Mouse (Mus musculus) cerebellum, adult 11-12 months (tissue): ENCODE results near the gene Rundc1.
"Not testable (repeated sequence)": the region's sequence is repeated elsewhere in the genome, so short reads cannot be mapped to it uniquely, and the experiment has no call there.

Experiments
- DNase-seq: peaks from one replicate; pipeline ENCODE4 v3.0.0; 2022

Gene Rundc1

GRCm38 (mm10) chr11:101467477-101468262 is 42.8 kb downstream of the Rundc1 start:
- peak; percentile 64 for DNase-seq

- no peak for DNase-seq
Measured at GRCm38 (mm10) chr11:101468263-101468688, 43.4 kb downstream of the Rundc1 start.

- DNase-seq, result no peak
Measured at GRCm38 (mm10) chr11:101468731-101469130, 43.8 kb downstream of the Rundc1 start.

- no peak for DNase-seq
Measured at GRCm38 (mm10) chr11:101469155-101469554, 44.3 kb downstream of the Rundc1 start.

GRCm38 (mm10) chr11:101470206-101470605 is 45.3 kb downstream of the Rundc1 start:
- DNase-seq, result no peak

DNA sequence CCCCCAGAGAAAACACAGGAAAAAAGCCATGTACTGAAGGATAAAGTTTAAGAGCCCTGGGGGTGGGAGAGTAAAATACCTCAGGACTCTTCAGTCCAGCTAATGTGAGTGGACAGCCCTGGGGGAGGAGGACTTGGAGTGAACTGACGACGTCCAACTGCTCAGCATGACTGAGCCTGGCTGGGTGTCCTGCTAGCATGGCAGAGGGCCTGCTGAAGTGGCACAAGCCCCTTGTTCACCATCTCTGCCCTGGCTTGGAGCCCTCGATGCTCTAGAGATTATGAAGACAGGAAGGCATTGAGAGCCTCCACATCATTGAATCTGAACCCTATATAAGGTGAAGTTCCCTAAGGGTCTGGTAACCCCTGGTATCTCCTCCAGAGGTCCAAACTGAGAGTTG is 47.0 kb downstream of the Rundc1 start:
- no peak for DNase-seq

DNA sequence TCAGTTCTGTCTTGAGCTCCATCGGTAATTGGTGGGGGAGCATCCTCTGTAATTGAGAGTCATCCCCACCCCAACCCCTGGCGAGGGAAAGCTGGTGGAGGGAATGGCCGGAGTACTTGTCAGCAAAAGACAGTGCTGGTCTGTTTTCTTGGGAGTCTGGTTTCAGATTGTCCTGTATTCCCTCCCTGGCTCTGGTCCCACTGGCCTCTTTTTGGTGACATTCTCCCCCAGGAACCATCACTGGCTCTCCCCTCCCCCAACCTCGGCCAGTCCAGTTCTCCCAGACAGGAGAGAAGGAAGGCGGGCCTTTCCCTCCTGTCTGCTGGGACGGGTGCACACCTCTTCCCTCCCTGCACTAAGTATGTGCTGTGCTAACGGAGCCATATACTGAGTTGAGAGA is 47.5 kb downstream of the Rundc1 start:
- DNase-seq, result peak; percentile 41

- not testable (repeated sequence) for DNase-seq
Measured at GRCm38 (mm10) chr11:101473686-101474085, 48.8 kb downstream of the Rundc1 start.

DNA sequence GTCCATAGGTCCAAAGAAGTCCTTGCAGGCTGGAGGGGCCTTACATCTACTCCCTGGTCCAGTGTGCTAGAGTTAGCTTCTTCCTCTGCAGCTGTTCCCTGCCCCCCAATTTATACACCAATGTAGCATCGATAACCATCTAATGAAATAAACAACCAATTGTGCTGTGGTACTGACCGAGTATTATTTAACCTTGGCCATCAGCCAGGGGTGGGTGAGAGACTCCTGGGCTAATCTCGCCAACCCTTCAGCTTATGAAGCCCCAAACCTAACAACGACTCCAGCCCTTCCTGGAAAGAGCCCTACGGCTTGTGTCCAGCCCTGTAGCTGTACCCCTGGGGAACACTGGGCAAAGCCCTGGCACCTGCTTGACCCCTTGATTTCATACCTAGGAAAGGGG is 49.4 kb downstream of the Rundc1 start:
- no peak for DNase-seq

- not testable (repeated sequence) for DNase-seq
Measured at GRCm38 (mm10) chr11:101476361-101476760, 51.5 kb downstream of the Rundc1 start.

GRCm38 (mm10) chr11:101477194-101477551 is 52.3 kb downstream of the Rundc1 start:
- no peak for DNase-seq

- no peak for DNase-seq
Measured at GRCm38 (mm10) chr11:101477552-101478211, 52.8 kb downstream of the Rundc1 start.

GRCm38 (mm10) chr11:101479171-101479635 is 54.3 kb downstream of the Rundc1 start:
- no peak for DNase-seq

- no peak for DNase-seq
Measured at GRCm38 (mm10) chr11:101480912-101481311, 56.0 kb downstream of the Rundc1 start.

- no peak for DNase-seq
Measured at GRCm38 (mm10) chr11:101483804-101484203, 58.9 kb downstream of the Rundc1 start.

DNA sequence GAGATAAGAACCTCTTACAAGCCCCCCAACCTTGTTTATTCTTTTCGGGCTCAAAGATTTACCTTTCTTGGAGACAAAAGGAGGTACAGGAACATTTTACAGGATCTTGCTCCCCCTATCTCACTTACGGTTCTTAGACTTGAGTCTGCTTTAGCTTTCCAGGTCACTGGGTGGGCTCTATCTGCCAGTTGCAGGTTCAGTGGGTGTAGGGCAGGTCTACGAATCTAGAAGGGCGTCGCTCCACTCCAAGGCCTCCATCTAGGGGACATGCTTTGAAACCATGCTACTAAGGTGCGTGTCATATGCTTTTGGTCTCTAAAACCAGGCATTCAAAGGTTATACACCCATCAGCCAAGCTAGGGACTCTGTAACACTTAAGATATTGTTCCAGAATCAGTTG is 59.4 kb downstream of the Rundc1 start:
- no peak for DNase-seq

DNA sequence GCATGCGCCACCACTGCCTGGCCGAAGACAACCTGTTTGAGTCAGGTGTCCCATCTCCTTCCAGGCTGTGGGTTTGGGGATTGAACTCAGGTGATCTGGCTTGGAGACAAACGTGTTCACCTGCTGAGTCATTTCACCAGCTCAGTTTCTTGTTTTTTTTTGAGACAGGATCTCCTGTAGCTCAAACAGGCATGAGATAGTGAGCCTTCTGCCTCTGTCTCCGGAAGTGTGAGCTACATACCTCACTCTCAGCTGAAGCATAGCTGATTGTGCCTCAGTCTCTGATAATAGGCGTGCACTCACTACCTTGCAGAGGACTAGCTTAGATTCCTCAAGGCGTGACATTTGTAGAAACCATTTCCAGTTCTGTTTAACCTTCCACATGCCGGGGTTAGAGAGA is 59.9 kb downstream of the Rundc1 start:
- no peak for DNase-seq
